Mouse (Mus musculus) thymus, adult 18-20 months (tissue): ENCODE results near the gene Sh3kbp1.
"Not testable (repeated sequence)": the region's sequence is repeated elsewhere in the genome, so short reads cannot be mapped to it uniquely, and the experiment has no call there.

ENCODE experiments used
- DNase-seq, 2 experiments: peaks; one replicate each; pipeline ENCODE4 v3.0.0; 2022; ENCODE audit warnings: mixed read lengths in 2 of 2

Gene Sh3kbp1

DNA sequence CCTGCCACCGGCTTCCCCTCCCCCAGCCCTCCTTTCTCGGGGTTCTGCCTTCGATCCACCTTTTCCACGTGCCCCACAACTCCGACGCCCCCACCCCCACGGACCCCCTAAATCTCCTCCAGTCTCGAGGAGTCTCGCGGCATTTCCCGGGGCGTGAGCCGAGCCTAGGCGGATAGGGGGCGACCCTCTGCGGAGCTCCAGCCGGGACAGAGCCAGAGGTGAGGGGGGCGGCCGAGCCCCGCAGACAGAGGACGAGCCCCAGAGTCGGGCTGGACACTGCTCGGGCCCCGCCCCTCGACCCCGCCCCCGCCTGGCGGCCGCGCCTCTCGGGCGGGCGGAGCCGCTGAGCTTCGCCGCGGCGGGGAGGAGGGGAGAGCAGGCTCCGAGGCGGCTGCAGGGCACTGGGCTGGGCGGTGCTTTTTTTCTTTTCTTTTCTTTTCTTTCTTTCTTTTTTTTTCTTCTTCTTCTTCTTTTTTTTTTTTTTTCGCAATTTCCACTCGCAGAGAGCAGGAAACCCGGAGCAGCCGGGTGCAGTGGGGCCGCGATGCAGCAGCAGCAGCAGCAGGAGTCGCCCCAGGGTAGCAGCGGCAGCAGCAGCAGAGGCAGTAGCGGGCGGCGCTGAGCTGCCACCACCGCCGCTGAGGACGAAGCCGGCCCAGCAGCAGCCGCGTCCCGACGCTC lies at the start of gene Sh3kbp1:
Gene Sh3kbp1, plus strand, starts transcription at position 366 of the 681 bp plus-strand sequence.
- peak; percentile 48 to 55 for DNase-seq

DNA sequence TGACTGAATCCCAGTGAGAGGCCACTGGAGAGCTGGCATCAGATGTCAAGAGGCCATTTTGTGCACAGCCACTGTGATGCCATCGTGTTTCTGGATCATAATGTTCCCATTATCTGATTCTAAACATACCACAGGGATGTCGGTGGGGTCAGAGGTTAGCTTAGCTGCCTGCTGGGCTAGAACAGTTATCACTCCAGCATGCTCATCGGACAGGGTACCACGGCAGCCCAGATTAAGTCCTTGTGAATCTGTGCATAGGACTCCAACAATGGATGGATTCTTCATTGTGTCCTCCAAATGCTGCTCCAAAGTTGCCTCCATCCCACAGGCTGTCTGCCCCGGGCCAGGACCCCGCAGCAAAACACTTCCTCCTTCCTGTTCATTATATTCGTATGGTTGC lies 42.3 kb upstream of the Sh3kbp1 start:
- not testable (repeated sequence) for DNase-seq

DNA sequence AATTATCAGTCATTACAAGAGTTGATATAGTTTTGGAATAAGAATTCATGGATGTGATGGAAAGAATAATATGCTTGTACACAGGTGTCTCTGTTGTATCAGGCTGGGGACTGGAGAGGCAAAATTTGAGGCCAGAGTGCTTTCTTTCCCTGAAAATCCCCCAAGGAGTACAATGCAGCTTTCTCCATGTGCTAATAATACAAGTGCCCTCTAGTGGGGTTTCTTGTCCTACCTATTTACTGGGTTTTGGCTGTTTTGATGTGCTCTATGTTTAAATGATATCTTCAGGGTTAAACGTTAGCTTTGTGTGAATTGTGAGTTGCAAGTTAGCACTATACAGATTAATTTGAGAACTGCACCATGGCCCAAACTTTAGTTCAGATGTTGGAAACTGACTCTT lies 35.4 kb upstream of the Sh3kbp1 start:
- DNase-seq, result no peak

DNA sequence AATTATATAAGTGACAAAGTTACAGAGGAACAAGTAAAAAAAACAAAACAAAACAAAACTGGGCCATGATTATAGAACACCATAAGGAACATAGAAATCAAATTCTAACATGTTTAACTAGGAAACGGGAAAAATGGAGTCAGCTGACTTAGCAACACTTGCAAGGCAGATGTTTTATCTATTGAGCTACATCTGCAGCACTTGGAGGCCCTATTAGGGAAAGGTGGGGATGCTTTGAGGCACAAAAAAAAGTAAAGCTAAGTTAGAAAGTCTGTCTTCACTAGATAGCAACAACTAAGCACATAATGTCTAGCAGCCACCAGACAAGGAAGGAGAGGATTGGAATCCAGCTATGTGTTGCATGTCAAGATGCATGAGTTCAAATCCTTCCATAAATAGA lies 29.6 kb upstream of the Sh3kbp1 start:
- no peak for DNase-seq

- no peak for DNase-seq
Observed at GRCm38 (mm10) chrX:159604832-159605231, 22.2 kb upstream of the Sh3kbp1 start.

- DNase-seq, result no peak
Observed at GRCm38 (mm10) chrX:159606936-159607335, 20.1 kb upstream of the Sh3kbp1 start.

DNA sequence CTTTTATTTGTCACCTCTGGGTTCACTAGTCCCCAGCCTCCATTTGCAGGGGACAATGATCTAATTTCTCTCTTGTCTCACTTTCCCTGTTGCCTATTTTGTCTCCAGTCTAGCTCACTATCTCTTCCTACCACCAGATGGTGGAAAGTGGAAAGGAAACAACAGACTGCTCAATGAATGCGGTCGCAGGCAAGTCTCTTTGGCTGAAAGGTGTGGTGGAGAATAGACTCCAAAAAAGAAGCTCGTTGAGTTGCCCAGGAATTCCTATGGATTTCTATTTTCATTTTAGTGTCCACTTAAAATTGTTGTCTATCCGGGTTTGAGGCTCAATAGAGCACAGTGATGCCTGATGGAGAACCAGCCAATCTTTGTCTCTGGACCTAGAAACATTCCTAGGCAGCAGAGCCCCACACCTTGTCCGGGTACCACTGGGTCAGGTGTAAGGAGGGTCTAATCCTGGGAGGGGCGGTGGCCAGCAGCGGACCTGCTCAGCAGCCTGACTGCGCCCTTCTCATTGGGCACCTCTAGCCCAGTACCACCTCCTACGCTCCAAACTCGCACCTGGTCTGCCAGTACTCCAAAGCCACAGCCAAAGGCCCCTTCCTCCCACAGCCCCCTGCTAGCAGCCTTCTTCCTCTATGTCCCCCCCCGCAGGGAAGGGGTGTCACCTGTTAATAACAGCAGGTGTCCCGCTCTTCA lies 715 bp upstream of the Sh3kbp1 start:
- DNase-seq, result peak in 1 of 2 experiments; percentile 30

GRCm38 (mm10) chrX:159627588-159628566 lies 805 bp downstream of the Sh3kbp1 start:
- peak; percentile 41 for DNase-seq

DNA sequence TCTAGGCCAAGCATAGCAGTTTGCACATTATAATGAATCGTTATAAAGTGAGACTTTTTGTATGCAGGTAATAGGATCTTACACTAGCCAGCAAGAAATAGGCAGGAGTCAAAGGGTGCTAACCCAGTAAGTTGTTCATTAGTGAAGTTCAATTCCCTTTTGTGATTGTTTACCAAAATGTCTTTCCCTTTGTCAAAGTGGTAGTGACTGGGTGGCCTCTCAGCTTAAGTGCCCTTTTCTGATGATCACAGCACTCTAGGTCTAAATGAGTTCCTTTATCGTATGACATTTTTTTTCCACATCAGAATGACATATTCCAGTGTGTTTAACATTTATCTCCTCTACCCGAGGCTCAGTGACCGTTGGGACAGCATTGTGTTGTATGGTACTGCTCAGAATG lies 1.6 kb downstream of the Sh3kbp1 start:
- no peak for DNase-seq

GRCm38 (mm10) chrX:159629203-159629602 lies 2.1 kb downstream of the Sh3kbp1 start:
- DNase-seq, result no peak

DNA sequence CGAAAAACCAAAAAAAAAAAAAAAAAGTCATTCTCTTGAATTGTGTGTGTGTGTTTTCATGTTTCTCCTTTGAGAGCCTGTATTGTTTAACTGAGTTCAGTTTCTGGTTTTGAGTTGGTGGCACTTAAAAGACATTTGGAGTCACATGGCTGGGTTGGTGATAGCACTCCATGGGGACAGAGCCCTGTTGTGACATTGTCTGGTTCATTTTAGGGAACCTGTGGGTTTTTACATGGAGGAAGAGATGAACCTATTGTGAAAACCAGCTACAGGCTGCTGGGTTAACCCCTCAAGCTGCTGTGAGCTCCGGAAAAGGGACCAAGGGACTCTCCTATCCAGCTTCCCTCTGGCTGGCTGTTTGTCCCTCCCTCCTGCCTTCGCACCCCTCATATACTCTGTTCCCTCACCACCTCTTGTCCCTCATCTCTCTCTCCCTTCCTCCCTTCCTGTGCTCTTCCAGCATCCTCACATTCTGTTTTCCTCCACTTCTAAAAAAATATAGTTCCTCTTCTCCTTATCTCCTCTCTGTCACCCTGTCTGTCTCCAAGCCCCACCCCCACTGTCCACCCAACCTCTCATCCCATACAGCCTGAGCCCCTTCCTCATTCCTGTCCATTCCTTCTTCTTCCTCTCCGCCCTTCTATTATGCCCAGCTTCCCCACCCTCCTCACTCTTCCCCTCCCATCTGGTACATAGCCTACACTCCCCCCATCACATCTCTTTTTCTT lies 11.6 kb downstream of the Sh3kbp1 start:
- no peak for DNase-seq

- no peak for DNase-seq
Observed at GRCm38 (mm10) chrX:159639991-159640390, 12.9 kb downstream of the Sh3kbp1 start.

DNA sequence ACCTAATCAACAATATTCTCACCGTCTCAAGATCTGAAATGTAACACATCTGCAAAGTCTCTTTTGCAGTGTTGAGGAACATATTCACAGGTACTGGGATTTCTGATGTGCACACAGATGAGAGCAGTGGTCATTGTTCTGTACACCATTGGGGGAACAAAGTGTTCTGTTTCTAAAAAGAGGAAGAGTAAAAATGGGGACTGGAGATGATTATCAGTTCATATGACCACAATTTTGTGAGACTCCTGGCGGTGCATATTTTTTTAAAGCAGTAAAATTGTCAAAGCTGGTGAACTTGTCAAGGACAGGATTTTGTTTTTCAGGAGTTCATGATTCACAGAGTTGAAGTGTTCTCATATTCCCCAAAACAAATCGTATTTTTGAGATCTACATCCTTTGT lies 18.2 kb downstream of the Sh3kbp1 start:
- no peak for DNase-seq

DNA sequence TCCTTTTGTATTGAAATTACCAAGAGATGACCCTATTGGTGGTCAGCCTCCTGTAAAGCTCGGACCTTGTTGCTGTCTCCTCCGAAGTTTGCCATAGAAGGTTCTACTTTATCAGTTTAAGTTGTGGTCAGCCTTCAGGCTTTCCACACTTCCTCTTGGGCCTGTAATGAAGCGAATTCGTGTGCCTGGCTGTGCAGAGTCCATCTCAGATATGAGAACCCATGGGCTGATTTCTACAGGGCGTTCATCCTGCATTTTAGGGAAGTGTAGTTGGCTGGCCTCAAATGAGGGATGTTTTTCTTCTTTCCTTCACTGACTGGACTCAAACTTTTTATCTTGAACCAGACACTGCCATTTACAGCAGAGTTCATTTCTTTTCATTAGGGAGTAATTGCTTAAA lies 20.5 kb downstream of the Sh3kbp1 start:
- no peak for DNase-seq

DNA sequence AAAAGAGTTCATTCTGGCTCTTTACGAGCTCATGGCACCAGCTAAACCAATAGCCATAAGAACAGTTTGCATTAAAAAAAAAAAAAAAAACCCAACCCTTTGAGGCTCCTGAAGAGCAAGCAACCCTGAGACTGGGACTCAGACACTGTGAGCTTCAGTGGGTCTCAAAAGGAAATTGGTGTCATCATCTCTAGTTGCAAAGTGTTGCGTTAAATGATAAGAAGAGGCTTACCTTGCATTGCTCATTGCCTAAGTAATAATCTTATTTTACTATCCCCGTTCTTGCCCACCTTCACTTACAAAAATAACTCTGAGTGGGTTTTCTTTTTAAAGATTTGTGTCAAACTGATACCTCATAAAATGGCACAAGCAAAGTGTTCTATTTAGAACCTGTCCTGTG lies 21.5 kb downstream of the Sh3kbp1 start:
- DNase-seq, result no peak

GRCm38 (mm10) chrX:159650130-159650678 lies 23.1 kb downstream of the Sh3kbp1 start:
- peak in 1 of 2 experiments; percentile 52 for DNase-seq

- no peak for DNase-seq
Observed at GRCm38 (mm10) chrX:159650727-159651126, 23.7 kb downstream of the Sh3kbp1 start.

- no peak for DNase-seq
Observed at GRCm38 (mm10) chrX:159671388-159671787, 44.3 kb downstream of the Sh3kbp1 start.

DNA sequence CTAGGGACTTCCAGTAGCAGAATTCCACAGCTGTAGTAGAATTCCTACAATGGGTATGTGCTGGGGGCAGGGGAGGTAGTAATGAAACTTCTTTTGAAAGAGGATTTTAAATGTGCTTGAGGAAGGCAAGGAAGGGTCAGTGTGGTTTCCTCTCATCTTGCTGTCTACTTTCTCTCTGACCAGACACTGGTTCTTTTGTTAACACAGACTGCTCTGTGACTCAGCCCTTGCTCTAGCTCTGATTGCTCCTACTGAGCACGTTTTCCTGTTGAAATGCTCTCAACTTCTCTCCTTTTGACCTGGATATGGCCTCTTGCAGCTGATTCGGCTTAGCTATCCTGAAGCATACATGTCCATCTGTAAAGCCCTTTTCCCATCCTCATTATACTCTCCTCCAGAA lies 45.4 kb downstream of the Sh3kbp1 start:
- DNase-seq, result no peak

DNA sequence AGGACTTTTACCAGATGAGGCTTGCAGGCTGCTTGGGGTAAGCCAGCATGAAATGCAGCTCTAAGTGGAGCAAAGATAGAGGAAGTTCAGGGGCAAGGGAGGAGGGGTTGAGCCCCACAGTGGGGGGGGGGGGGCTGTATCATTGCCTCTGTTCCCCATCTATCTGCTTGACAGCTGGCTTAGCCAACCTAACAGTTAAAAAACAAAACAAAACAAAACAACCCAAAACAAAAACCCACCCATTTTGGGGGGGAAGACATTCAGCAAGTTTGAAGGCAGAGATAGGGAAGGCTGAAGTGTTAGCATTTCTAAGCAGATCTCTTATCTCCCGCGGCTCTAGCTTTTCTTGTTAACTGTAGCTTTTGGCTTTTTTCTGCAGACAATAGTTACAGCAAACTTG lies 49.2 kb downstream of the Sh3kbp1 start:
- DNase-seq, result peak in 1 of 2 experiments; percentile 23

GRCm38 (mm10) chrX:159677585-159678319 lies 50.7 kb downstream of the Sh3kbp1 start:
- peak in 1 of 2 experiments; percentile 31 for DNase-seq
